Mouse (Mus musculus): Measurements from ENCODE around the gene Gm5617.
A peak's percentile ranks its signal among the peaks of the same experiment; 100 is the strongest.
"Not testable (repeated sequence)": the region's sequence is repeated elsewhere in the genome, so short reads cannot be mapped to it uniquely, and the experiment has no call there.

The Gm5617 gene

DNA sequence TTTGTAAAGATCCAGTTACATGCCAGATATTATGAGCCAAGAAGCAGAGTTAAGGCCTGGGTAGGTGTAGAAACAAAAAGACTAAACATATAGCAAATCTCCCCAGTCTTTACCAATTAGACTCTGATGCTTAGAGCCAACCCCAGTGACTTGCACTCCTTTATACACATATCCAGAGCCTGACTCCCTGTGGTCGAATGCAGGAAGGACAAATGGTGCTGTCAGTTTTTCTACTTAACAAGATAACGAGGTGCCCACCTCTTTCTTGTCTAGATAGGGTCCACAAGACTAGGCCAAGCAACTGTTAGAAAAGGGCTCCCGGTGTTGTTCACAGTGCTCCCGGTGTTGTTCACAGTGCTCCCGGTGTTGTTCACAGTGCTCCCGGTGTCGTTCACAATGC, 6.0 kb downstream of the Gm5617 start:
- no peak for DNase-seq (ENCODE audit: extremely low spot score, low spot score)

DNA sequence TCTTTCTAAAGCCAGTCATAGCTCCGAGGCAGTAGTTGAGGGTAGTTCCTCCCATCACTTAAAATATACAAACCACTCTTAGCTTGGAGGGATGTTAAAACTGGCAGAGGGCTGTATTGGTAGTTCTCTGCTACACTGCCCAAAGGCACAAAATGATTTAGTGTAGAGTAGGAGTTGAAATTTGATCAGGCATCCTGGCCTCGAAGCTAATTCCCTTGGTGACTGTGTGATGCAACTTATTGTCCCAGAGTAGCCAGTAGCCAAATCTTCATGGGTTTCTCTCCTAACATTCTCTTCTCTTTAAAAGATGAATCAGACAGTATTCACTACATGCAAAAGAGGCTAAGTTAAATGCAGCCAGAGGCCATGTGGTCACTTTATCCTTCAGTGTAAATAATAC, 7.8 kb downstream of the Gm5617 start:
- DNase-seq (ENCODE audit: extremely low spot score, low spot score), result no peak

DNA sequence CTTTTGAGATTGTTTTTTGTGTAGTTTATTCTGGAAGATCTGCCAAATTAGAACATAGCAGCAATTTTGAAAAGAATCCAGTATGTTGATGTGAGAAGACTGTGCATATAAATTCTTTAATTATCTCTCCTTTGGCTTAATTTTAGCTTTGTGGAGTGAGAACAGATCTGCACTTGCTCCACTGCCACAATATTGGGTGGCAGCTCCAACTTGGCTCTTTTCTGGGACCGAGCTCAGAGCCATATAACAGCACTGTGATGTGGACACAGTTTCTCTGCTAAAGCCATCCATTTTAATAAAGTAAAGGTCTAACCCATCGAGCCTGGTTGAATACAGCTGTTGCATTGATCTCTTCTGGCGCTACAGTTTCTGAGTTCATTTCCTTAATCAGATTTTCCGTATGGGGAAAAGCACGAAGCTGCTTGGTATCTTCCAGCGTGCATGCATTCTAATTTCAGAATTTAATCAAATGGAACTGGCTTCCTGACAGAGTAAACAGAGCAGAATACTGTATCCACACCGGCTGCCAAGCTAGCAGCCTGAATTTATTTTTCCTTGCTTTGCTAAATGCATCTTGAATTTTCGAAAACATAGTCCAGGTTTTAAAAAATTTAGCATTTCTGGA, 9.6 kb downstream of the Gm5617 start:
- DNase-seq (ENCODE audit: extremely low spot score, low spot score), result no peak

DNA sequence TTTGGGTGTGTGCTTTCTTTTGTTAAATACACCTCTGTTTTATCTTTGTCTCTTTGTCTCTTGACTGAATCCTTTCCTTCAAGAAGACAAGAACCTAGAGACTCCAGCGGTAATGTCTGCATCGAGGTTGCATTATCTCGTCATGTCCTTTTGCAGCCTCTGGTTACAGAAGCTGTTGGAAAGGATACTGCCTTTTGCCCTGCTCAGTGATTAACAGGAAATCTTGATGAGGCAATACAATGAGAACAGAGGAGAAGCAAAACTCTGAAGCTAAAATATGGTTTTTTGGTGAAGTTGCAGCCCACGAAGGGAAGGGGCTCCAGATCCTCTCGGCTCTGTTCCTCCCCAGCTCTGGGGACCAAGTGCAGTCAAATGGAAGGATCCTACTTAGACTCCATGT, 14.9 kb downstream of the Gm5617 start:
- DNase-seq (ENCODE audit: extremely low spot score, low spot score), result no peak

DNA sequence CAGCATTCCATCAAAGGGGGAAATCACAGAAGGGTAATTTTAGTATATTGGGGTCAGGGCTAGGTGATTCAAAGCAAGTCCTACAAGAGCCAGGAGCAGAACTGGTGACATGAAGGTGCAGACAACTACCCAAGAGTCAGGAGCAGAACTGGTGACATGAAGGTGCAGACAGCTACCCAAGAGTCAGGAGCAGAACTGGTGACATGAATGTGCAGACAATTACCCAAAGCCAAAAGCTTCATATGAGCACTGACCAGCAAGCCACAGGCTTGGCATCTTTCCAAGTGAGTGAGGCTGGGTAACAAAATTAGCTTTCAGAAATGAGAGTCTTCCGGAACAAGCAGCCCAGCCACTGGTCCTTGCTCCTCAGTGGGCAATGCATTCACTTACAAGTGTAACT, 20.1 kb downstream of the Gm5617 start:
- no peak for DNase-seq (ENCODE audit: extremely low spot score, low spot score)

DNA sequence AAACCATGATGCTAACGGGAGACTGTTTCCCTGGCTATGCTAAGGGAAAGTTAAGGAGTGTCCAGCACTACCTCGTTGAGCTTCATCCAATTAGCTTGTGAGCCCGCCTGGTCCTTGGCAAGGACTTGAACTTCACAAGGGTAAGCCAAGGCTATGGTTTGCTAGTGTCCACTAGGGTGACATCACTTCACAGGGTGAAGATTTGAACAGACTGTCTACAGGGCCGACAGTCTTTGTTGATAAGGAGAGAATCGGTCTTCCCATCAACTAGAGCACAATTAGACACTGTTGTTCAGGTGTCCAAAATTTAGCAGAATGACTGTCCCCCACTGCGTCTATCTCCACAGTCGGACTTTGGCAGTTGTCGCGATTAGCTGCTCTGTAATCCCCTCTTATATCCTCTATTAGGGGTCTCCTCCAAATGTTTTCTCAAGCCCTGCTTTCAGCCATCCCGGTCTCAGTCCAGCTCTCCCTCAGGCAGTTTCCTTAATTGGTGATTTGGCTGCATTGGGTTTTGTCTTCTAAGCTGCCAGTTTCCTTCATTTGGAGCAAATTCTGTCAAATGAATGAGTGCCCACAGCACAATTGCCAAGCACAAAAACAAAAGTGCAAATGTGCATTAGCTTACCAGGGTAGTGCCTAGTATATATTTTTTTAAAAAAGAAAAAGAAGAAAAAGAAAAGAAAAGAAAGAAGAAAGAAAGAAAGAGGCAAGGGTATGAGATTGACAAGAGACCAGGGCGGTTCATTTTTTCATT, 21.6 kb downstream of the Gm5617 start:
- no peak for DNase-seq (ENCODE audit: extremely low spot score, low spot score)

DNA sequence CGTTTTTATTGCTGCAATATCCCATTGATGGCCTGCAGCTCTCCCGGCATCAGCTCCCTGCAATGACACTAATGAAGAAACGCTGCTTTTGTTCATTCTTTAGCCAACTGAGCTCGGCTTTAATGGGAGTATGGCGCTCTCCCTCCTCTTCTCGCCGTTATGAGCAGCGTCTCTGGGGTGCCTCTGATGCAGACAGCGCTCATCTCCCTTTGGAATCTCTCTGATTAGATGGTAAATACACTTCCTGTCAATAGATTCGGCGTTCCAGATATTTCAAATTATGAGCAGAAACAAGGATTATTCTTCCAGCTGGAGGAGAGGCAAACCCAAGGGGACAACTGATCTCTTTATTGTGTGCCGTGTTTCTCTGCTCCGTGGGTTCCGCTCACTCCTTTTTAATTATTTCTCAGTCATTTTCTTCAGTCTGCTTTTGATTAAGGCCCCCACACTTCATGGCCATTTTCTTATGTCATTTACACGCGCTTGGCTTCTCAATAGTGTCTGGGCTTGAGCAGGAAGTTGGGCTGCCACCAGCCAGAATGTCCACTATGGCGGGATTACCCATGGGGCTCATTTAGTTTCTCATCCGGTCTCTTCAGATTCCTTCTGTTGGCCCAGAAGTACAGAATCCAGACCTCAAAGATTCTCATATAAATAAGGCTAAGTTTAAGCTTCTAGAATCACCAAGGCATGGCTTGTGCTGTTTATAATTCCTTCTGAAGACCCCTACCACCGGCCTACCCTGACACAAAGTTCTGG, 22.3 kb downstream of the Gm5617 start:
- no peak for DNase-seq (ENCODE audit: extremely low spot score, low spot score)

DNA sequence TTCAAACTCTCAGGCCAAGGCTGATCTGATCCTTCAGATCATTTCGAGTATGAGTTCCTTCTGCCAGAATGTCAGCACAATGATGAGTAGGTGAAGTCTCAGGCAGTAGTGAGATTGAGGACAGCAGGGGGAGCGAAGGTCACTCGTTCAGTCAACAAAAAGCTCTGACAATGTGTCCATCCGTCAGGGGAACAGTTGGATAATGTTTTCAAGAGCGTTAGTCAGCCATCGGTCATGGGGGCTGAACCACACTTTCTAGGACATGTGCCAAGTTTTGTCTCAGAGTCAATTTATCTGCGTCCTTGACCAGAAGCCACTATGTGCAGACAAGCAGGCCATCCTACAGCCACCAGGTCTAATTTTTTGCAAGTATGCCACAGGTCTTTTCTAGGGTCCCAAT, 25.2 kb downstream of the Gm5617 start:
- DNase-seq (ENCODE audit: extremely low spot score, low spot score), result not testable (repeated sequence)

DNA sequence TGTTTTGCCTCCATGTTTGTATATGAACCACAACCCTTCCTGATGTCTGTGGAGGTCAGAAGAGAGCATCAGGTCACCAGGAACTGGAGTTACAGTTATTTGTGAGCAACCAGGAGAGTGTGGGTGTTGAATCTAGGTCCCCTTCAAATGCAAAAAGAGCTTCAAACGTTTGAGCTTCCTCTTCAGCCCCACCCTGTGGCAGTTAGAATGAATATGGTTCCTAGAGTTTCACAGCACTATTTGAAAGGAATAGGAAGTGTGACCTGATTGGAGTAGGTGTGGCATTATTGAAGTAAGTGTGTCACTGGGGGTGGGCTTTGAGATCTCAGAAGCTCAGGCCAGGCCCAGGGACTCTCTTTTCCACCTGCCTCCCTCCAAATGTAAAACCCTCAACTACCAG, 30.3 kb downstream of the Gm5617 start:
- DNase-seq (ENCODE audit: extremely low spot score, low spot score), result no peak

DNA sequence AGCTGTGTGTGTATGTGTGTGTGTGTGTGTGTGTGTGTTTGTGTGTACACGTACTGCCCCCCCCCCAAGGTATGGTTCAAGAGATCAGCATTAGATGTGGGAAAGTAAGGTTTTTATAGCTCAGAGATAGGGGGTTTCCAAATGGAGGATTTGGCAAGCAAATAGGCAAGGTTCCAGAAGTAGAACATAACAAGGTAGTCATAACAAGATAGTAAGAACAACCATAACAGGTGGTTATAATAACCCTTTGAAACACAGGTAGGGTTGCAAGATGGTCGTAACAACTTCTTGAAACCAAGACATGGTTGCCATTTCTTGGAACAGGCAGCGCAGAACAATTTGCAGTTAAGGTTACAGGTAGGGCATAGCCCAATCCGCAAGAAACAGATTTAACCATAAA, 31.3 kb downstream of the Gm5617 start:
- no peak for DNase-seq (ENCODE audit: extremely low spot score, low spot score)

DNA sequence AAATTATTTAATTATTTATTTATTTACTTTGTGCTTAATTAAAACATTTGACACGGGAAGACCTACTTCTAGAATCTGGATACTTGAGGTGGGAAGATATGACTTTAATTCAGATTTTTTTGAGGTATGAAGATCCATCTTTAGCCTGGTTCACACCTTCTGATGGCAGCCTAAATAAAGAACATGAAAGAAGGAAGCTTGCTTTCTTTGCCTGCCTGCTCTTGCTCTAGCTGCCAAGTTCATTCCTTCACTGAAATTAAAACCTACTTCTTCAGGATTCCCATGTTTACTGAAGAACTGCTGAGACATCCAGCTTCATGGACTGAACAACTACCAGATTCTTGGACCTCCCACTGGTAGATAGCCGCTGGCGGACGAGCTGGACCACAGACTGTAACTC, 36.1 kb downstream of the Gm5617 start:
- DNase-seq (ENCODE audit: extremely low spot score, low spot score), result no peak

DNA sequence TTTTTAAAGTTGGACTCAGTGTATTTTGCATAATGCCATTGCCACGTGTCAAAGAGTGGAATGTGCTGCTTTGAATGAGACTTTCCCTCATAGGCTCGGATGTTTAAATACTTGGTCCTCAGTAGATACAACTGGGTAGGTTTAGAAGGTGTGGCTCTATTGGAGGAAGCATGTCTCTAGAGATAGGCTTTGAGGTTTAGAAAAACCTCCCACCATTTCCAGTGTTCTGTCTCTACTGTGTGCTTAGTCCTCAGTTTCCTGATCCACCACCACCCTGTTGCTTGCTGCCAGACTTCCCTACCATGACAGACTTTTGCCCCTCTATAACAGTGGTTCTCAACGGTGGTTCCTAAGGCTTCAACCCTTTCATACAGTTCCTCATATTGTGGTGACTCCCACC, 37.0 kb downstream of the Gm5617 start:
- DNase-seq (ENCODE audit: extremely low spot score, low spot score), result no peak

DNA sequence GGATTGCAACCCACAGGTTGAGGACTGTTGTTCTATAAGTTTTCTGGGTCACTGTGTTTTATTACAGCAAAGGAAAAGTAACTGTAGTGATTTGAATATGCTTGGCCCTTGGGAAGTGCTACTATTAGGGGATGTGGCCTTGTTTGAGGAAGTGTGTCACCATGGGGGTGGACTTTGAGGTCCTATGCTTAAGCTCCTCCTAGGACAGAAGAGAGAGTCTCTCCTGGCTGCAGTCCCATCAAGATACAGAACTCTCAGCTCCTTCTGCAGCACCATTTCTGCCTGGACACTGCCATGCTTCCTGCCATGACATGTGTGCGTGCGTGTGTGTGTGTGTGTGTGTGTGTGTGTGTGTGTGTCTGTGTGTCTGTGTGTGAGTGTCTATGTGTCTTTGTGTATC, 37.5 kb downstream of the Gm5617 start:
- no peak for DNase-seq (ENCODE audit: extremely low spot score, low spot score)

DNA sequence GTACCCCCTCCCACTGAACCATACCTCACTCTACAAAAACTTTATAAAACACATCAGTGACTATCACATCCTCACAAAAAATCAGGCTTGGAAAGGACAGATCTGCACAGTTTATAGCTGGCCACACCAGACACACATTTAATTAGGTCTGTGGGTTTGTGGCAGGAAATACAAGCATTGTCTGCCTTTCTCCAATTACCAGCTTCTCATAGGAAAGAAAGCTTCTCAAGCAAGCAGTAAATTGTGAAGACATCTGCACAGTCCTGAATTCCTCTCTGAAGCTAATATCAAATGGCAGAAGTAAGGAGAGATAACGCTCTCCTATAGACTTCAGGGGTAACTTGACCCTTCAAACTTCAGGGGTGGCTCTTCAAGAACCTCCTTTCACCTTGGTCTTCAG, 41.2 kb downstream of the Gm5617 start:
- DNase-seq (ENCODE audit: extremely low spot score, low spot score), result no peak

DNA sequence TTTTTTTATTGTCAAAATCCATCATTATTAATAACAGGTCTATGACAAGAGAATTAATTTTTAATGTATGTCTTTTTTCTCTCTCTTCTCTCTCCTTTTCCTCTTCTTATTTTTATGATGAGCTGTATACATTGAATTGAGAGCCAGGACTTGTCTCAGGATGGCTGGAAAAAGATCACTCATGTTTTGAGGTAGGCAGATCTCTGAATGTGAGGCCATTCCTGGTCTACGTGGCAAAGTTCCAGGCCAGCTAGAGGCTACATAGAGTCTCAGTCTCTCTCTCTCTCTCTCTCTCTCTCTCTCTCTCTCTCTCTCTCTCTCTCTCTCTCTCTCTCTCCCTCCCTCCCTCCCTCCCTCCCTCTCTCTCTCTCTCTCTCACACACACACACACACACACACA, 42.4 kb downstream of the Gm5617 start:
- not testable (repeated sequence) for DNase-seq (ENCODE audit: extremely low spot score, low spot score)

DNA sequence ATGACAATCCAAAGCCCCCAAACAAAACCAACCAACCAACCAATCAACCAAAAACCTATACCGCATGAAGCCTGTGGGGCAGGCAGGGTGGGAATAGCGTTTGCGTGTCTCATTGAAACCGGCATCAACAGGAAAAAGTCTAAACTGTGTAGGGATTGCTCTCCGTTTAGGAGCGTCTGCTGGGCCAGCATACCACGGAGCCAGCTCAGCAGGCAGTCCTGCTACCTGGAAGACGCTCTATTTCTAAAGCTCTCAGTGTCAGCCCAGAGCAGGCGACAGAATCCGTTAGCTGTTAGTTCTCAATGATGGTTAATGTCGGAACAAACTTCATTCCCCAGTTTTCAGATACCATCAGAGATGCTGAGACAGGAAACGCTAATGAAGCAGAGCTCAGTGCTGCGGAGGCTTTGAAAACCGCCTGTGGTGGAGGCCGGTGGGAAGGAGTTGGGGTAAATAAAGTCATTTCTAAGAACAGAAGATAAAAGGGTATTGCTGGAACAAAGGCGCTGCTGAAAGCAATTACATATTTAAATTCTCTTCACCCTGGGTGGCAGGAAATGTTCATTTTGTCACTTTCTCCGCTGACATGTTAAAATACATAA, 42.9 kb downstream of the Gm5617 start:
- peak; percentile 36 for DNase-seq (ENCODE audit: extremely low spot score, low spot score)

DNA sequence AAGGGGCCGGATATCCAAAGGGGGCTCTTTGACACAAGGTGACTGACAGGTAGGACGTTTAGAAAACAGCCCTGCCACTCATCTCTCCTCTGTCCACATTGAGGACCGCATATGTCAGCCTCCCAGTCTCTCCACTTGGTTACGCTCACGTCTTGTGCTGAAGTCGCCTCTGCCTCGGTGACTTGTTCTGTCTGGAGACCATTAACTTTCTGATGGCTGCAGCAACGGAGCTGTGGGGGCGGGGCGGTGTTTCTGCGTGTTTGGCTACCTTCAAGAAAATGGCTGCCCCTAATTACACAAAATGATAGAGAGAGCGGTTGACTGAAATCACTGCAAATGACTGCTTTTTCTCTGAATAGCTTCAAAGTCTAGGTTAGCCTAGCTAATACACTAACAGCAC, 43.4 kb downstream of the Gm5617 start:
- DNase-seq (ENCODE audit: extremely low spot score, low spot score), result peak; percentile 19

Data from neural tube, embryonic 10.5 days (tissue).